Mouse (Mus musculus) spleen, adult 2 months (tissue): ENCODE results near the gene Racgap1.

Source experiments
- CTCF ChIP-seq: fragments of 200-500 bp; IDR thresholded peaks from 2 replicates; pipeline ENCODE4 v1.5.1; 2011; ENCODE audit warnings: mild to moderate bottlenecking, inconsistent platforms; ENCODE audit not compliant: insufficient read depth, insufficient read length, insufficient replicate concordance; ENCODE audit errors: extremely low read depth
- POLR2A ChIP-seq: fragments of 200-500 bp; IDR thresholded peaks from 2 replicates; pipeline ENCODE4 v1.6.1; 2011; ENCODE audit warnings: low read depth, low read length, inconsistent platforms

- no peak for TF ChIP-seq CTCF
- no peak for TF ChIP-seq POLR2A
Measured at GRCm38 (mm10) chr15:99607388-99608113, 43.9 kb downstream of the Racgap1 start.
